Mouse (Mus musculus): Measurements from ENCODE around the gene Ddit4.

- no peak for TF ChIP-seq POLR2A (IDR thresholded peaks at IDR 0.05; ENCODE audit: insufficient read length, low read depth)
- no peak for TF ChIP-seq E2F4 (IDR thresholded peaks at IDR 0.05; ENCODE audit: insufficient read depth)
- no peak for TF ChIP-seq USF1 (IDR thresholded peaks at IDR 0.05; ENCODE audit: low read depth)
- TF ChIP-seq MAX (IDR thresholded peaks at IDR 0.05; ENCODE audit: low read depth), result no peak
- no peak for TF ChIP-seq POLR2AphosphoS2 (IDR thresholded peaks at IDR 0.05; ENCODE audit: insufficient read length, low read depth)
- no peak for TF ChIP-seq SRF (IDR thresholded peaks at IDR 0.05; ENCODE audit: control insufficient read depth, insufficient read length, low read depth)
- TF ChIP-seq CEBPB (IDR thresholded peaks at IDR 0.05; ENCODE audit: insufficient read depth, poor library complexity, severe bottlenecking), result no peak
- TF ChIP-seq MYOG (IDR thresholded peaks at IDR 0.05; ENCODE audit: control insufficient read depth in 1 of 3, insufficient read depth in 1 of 3, insufficient read length in 2 of 3, low read depth in 2 of 3), result no peak
- no peak for TF ChIP-seq TCF3 (IDR thresholded peaks at IDR 0.05; ENCODE audit: insufficient read length, low read depth)
- TF ChIP-seq MYOD1 (IDR thresholded peaks at IDR 0.05; ENCODE audit: control insufficient read depth in 1 of 3, insufficient read length in 2 of 3, low read depth in 2 of 3), result no peak
These were observed 49.0 kb downstream of the Ddit4 start for GRCm38 (mm10) chr10:59902606-59902990.
